Mouse (Mus musculus) CH12F3 (cell line): Measurements from ENCODE around the gene Sp110.
"Not testable (repeated sequence)": the region's sequence is repeated elsewhere in the genome, so short reads cannot be mapped to it uniquely, and the experiment has no call there.

Source experiments
- in situ Hi-C: fragments of 300-500 bp; cut with MboI; formaldehyde crosslinking; loops from 2 replicates; pipeline ENCODE4 v1.14.3; 2020; ENCODE audit warnings: low sequenced_read_pairs

Gene Sp110

DNA sequence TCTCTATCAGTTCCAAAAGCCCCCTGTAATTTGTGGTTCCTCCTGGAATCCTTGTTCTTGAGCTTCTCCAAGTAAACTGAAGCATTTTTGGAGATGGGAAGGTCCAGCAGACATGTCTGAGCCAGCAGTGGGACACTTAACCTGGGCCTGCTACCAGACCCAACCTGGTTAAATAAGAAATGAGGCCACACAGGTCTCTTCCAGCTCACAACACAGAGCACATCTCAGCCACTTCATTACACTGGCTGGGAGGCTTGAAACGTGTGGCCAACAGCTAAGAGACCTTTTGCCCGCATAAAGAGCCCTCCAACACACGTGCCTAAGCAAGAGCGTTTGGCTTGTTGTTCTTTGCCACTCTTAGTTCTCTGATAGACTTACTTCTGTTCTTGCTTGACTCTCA lies 25.1 kb downstream of the Sp110 start:
- in situ Hi-C loops, result not testable (repeated sequence)

DNA sequence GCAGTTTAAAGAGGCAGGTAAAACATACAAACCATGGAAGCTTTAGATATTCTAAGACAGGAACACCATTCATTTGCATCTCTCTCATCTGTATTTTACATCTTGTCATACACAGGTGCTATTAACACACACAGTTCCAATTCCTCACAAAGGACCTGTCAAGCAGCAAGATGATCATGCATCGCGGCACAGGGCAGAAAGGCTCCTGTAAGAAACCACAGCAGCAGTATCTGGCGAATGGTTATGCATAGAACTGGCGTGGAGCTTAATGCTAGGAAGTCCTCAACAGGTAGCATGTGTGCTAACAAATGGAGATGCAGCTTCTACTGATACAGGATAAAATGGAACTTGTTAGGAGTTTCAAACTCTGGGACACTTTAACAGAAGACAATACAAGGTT lies 43.4 kb downstream of the Sp110 start:
- in situ Hi-C loops, result not testable (repeated sequence)

DNA sequence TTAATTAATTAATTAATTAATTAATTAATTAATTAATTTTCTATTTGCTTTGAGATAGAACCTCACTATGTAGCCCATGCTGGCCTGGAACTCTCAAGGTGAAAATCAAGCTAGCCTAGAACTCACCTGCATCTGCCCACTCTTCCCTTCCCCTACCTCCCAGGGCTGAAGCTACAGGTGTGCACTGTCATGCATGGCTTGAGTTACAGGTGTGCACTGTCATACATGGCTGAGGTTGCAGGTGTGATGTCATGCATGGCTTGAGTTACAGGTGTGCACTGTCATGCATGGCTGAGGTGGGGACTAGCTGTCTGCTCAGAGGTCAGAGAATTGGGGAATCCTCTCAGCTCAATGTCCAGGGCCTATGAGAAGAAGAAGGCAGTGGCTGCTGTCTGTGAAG lies 52.2 kb downstream of the Sp110 start:
- in situ Hi-C loops, result not testable (repeated sequence)

DNA sequence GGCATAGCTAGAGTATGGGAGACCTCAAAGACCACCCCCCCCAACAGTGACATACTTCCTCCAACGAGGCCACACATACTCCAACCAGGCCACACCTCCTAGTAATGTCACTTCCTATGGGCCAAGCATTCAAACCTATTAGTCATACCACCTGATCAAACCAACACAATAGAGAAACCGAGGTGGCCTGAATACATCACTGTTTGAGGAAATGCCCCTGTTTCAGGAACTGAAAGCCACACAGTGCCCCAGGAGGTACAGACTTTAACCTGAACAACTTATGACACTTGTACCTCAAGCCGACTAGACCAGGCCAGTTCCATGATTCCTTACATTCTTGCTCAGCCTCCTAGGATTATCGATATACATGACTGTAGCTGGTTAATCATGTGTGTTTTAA lies 54.8 kb downstream of the Sp110 start:
- in situ Hi-C loops, result not testable (repeated sequence)

DNA sequence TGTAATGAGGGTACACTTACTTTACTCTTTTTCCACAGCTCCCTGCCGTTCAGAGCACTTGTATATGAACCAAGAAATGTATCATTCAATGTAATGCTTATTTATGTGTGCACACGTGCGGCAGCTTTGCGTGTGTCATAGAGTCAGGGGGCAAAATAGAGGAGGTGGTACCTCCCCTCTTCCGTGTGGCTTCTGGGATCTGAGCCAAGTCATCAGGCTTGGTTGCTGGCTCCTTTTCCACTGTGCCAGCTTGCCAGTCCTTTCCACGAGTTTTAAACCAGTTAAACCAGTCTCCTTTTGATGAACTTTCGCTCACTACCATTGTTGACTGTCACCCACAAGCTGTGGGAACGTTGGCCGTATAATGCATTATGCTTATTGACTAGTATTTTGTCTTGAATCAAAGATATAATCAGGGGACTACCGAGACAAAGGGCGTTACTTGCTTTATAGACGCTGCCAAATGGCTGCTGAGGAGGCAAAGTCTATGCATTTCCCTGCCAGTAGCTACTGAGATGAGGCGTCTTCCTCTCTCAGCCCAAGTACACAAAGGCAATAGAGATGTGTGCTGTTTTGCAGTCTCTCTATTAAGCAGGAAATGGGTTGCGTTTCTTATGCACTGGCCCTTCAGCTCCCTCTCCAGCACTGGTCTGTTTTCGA lies 70.0 kb downstream of the Sp110 start:
- in situ Hi-C loops, result not testable (repeated sequence)
